Mouse (Mus musculus) thymus, postnatal 4 days (tissue): ENCODE measurements around the gene Gm38431.
A peak's percentile ranks its signal among the peaks of the same experiment; 100 is the strongest.

Experiments
- DNase-seq: peaks from one replicate; pipeline ENCODE4 v3.0.0; 2021

The Gm38431 gene

DNA sequence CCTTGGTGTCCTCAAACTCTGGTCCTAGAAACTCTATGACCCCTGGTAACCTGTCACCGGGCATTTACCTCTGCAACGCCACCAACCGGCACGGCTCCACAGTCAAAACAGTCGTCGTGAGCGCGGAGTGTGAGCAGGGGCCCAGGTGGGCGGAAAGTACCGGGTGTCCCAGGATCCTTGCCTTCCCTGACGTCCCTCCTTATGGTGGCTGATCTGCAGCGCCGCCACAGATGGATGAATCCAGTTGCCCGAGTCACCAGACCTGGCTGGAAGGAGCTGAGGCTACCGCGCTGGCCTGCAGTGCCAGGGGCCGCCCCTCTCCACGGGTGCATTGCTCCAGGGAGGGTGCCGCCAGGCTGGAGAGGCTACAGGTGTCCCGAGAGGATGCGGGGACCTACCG lies 55.1 kb downstream of the Gm38431 start:
- DNase-seq, result no peak

DNA sequence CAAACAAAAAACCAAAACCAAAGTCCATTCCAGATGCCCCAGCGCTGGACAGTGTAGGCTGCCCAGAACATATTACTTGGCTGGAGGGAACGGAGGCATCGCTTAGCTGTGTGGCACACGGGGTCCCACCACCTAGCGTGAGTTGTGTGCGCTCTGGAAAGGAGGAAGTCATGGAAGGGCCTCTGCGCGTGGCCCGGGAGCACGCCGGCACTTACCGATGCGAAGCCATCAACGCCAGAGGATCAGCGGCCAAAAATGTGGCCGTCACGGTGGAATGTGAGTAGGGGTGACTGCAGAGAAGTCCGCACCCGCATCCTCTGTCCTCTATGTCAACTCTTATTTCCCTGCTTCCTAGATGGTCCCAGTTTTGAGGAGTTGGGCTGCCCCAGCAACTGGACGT lies 55.6 kb downstream of the Gm38431 start:
- no peak for DNase-seq

DNA sequence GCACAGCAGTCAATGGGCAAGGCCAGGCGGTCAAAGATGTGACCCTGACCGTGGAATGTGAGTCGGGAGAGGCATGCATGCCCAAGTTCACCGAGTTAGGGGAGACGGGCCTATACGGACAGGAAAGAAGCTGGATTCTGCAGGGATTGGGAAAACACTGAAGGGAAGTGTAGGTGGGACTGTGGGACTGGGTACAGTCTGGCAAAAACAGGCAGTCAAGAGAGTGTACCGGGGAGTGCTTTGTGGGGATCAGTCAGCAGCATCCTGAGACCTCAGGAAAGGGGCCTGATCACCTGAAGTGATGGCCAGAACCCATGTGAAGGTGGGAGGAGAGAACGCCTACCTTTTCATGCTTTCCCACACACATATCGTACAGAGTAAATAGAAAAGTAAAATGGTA lies 56.2 kb downstream of the Gm38431 start:
- DNase-seq, result no peak

DNA sequence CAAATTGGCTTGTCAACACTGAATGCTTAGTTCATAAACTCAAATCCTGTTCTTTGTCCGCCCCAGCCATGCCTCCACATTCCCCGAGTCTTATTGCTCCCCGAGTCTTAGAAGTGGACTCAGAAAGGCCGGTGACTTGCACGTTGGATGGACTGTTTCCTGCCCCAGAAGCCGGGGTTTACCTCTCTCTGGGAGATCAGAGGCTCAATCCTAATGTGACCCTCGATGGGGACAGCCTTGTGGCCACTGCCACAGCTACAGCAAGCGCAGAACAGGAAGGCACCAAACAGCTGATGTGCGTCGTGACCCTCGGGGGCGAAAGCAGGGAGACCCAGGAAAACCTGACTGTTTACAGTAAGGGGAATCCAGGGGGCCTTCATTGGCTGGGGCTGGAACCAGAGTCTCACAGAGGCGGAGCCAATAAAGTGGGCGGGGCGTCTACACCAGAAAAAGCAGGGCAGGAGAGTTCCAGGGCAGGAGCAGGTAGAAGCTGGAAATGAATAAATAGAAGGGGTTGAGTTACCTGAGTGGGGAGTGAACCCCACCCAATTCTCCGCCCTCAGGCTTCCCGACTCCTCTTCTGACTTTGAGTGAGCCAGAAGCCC lies 57.2 kb downstream of the Gm38431 start:
- peak; percentile 53 for DNase-seq

DNA sequence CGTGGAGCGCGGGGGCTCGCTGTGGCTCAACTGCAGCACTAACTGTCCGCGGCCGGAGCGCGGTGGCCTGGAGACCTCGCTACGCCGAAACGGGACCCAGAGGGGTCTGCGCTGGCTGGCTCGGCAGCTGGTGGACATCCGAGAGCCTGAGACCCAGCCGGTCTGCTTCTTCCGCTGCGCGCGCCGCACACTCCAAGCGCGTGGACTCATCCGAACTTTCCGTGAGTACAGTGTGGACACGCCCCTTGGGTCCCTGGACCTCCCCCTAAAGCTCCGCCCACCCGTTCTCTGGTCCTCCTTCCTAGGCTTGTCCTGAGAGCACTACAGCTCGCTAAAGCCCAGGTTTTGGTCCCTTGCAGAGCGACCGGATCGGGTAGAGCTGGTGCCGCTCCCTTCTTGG lies 58.7 kb downstream of the Gm38431 start:
- DNase-seq, result peak; percentile 74

DNA sequence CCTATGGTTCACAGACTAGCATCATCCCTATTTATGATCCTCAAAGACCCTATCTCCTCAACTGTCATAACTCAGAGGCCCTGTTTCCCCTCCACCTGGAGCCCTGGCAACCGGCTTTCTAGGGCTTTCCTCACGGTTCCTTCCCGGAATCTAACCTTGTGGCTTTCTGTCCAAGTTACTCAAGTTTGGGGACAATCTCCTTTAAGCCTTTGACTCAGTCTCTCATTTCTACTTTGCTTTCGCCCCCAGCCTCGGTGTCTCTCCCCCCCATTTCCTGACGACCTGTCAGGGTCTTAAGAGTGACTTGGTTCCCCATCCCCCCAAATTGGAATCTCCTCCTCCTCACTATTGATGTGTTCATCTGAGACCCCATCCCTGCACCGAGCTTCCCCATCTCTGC lies 59.3 kb downstream of the Gm38431 start:
- no peak for DNase-seq

DNA sequence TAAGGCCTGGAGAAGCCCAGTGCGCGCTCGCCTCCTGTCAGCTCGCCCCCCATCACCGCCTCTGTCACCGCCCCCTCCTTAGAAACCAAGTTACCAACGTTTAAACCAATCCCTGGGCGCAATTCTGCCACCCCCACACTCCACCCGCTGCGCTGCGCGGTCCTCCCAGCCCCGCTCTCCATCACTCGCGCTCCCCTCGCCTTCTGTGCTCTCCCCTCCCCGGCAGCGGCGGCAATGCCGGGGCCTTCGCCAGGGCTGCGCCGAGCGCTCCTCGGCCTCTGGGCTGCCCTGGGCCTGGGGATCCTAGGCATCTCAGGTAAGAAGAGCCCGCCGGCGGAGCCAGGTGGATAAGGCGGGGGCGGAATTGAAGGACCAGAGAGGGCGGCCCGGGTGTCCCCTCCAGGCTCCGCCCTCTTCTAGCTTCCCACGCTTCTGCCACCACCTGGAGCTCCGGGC lies 59.9 kb downstream of the Gm38431 start, which contains the start of gene Icam5:
TSS of gene Icam5 (plus strand) at position 178 of the 456 bp plus-strand sequence.
- peak; percentile 58 for DNase-seq

DNA sequence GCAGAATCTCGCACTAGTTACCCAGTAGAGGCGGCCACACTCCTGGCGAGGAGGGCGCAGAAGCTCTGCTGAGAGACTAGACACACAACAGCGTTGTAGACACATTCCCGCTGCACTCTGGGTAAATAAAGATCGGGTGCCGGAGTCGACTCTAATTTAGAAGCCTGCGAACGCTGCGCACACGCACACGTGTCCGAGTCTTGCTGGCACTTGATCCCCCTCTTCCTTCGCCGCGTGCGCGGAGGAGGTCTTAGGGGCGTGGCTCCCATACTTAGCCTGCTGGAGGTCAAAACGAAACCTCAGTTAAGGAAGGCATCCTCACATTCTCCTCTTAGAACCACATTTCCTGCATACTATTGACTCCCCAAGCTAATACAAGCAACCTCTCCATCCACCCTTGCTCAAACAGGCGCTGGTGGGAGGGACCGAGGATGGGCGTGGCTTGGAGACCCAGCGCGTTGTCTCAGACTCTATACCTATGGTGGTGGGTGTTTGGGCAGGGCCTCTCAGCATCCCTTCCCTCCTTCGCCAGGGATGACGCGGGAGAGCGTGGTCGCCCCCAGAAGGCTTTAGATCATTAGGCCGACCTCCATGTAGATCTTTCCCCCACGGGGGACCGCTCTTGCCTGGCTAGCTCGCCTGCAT lies 60.4 kb downstream of the Gm38431 start:
- peak; percentile 73 for DNase-seq

DNA sequence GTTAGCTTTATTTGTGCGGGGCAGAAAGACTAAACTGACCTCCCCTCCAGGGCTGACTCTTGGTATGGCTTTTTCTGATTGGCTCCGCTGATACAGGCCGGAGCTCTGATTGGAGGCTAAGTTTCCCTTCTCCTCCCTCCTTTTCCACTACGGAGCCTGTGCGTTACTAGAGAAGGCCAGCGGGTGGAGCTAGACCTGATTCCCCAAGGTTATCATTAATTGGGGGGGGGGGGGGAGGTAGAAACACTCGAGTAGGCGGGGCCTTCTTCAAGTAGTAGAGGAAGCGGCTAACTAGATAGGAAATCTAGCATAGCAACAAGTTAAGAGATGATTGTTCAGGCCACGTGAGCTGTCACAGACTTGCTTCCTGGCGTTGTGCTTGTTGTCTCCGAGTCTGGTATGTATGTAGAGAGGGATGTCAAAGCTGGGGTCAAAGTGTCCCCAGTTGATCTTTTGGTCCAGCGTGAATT lies 61.0 kb downstream of the Gm38431 start:
- peak; percentile 92 for DNase-seq

DNA sequence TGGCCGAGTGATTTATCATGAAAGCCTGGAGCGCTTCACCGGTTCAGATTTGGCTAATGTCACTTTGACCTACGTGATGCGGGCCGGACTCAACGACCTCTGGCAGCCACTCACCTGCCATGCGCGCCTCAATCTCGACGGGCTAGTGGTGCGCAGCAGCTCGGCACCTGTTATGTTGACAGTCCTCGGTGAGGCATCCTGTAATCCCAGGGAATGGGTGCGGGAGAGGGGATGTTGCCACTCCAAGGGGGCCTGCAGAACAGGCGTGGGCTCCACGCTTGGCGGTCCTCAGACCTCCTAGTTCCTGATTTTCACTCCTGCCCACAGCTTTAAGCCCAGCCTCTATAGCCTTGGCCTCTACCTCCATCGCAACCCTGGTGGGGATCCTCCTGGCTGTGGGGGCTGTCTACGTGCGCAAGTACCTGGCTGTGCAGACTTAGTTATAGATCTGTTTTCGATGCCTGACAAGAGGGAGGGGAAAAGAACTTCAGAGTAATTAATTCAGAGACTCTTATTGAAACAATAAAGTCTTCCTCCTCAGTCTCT lies 61.7 kb downstream of the Gm38431 start:
- DNase-seq, result peak; percentile 28

DNA sequence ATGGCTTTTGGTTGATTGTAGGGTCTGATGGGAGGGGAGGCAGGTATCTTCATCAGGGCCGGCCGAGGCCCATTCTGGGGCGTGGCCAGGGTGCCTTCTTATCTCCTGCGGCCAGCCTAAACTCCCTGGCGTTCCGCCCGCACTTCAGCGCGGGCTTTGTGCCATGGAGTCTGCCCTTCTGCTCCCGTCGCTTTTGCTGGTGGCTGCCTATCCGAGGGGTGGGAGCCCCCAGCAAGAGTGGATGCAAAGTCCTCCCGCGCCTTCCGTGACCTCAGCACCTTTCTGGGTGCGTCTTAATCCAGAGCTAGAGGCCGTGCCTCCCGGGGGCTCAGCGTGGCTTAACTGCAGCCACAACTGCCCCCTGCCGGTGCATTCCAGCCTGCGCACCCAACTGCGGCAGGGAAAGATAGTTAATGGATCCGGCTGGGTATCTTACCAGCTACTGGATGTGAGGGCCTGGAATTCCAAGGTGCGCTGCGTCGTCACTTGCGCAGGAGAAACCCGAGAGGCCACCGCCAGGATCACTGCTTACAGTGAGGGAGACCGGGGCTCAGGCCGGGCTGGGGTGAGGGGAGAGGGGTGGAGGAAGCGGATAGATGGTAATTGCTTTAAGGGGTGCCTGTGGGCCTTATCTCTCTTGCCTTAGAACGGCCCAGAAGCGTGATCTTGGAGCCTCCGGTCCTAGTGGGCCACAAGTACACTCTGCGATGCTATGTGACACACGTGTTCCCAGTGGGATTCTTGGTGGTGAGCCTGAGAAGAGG lies 62.3 kb downstream of the Gm38431 start, which contains the start of gene Icam4:
TSS of gene Icam4 (plus strand) at position 83 of the 764 bp plus-strand sequence.
- DNase-seq, result peak; percentile 89

DNA sequence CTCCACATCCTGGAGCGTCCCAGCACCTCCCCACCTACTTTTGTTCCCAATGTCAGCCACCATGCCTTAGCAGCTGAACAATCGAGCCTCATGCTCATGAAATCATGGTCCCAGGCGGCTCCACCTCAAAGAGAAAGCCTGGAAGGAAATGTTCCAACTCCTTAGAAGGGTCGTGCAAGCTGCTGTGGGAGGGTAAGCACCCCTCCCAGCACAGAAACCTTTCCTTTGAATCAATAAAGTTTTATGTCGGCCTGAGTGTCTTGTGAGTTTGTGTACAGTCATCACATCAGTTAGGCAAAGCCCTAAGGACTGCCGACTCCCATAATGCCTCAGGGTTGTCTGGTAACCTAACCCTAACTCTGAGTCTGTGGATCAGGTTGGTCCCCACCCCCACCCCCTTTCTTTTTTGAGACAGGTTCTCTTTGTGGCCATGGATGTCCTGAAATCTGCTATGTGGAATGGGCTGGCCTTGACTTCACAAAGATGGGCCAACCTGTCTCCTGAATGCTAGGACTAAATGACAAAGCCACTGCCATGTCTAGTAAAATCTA lies 63.2 kb downstream of the Gm38431 start:
- DNase-seq, result no peak

DNA sequence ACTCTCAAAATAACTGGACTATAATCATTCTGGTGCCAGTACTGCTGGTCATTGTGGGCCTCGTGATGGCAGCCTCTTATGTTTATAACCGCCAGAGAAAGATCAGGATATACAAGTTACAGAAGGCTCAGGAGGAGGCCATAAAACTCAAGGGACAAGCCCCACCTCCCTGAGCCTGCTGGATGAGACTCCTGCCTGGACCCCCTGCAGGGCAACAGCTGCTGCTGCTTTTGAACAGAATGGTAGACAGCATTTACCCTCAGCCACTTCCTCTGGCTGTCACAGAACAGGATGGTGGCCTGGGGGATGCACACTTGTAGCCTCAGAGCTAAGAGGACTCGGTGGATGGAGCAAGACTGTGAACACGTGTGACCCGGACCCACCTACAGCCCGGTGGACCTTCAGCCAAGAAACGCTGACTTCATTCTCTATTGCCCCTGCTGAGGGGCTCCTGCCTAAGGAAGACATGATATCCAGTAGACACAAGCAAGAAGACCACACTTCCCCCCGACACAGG lies 64.0 kb downstream of the Gm38431 start:
- DNase-seq, result no peak

DNA sequence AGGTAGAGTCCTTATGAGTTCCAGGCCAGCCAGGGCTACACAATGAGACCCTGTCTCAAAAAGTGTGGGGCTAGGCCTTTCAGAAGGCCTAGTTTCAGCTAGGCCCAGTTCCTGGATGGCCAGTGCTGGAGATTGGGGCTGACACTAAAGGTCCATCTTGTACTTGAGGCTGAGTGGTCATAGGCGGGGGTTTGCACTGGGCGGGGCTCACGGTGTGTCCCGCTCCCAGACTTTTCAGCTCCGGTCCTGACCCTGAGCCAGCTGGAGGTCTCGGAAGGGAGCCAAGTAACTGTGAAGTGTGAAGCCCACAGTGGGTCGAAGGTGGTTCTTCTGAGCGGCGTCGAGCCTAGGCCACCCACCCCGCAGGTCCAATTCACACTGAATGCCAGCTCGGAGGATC lies 64.9 kb downstream of the Gm38431 start:
- DNase-seq, result no peak

DNA sequence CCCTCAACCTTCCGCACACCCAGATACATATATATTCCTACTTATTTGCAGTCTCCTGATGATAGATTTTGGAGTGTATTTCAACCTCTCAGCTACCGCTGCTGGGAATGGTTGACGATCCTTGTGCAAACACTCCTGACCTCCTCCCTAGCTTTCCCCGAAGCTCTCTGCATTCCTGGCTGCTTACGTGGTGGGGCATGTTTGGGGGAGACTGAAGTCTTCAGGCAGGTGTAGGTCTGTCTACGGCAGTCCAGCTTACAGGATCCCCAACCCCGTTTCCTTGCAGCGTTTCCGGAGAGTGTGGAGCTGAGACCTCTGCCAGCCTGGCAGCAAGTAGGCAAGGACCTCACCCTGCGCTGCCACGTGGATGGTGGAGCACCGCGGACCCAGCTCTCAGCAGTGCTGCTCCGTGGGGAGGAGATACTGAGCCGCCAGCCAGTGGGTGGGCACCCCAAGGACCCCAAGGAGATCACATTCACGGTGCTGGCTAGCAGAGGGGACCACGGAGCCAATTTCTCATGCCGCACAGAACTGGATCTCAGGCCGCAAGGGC lies 66.5 kb downstream of the Gm38431 start:
- DNase-seq, result no peak

DNA sequence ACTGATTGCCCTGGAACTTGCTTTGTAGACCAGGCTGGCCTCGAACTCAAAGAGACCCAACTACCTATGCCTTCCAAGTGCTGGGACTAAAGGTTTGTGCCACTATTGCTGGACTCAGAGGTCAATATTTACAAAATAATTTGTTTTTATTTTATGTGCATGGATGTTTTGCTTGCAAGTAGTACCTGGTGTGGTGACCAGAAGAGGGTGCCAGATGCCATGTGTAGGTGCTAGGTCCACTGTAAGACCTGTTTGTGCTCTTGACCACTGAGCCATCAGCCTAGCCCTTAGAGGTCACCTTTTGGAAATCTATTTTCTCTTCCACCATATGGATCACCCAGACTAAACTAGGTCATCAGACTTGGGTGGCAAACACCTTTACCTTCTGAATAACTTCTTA lies 69.1 kb downstream of the Gm38431 start:
- no peak for DNase-seq

DNA sequence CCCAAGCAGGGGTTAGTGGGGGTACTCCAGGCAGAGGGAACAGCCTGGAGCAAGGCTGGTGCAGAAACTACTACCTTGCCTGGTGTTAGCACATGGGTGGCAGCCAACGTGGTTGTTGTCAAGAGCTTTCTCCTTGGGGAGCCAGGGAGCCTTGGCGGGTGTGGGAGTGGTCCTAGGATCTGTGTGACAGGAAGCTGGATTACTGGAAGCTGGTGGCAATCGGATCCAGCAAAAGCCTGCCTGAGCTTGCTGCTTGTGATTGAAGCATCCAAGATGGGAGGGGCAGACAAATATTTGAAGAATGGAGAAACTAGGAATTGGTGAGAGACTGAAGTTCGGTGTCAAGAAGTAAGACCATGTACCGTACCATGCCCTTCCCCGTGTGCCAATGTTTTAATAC lies 69.5 kb downstream of the Gm38431 start:
- no peak for DNase-seq

DNA sequence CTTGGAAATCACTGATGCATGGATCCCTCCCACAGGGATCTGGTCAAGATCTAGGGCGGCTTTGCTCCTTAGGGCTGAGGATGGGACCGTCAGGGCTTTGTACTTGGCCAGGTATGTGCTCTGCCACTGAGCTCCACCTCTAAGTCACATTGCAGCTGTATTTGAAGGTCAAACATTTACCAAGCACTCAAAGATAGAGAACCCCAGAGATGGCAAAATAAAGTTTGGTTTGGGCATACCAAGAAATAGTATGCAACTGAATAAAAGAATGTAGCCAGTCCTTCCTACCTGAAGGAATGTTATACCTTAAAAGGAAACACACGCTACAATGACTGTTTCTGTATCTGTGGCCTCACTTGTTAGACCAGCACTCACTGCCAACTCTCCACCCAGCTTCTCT lies 70.4 kb downstream of the Gm38431 start:
- no peak for DNase-seq

DNA sequence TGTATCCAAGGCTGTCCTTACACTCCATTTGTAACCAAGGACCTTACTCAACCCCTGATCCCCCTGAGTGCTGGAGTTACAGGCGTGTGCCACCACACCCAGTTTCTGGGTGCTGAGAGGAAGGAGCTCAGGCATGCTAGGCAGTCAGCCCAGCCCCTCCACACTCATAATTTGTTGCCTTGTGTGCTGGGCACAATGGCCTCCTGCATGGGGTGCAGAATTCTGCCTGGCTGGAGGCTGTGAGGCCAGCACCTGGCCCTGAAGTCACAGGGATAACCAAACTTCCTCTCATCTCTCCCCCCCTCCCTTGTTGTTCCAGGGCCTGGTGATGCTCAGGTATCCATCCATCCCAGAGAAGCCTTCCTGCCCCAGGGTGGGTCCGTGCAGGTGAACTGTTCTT lies 73.2 kb downstream of the Gm38431 start:
- DNase-seq, result no peak
